7 mouse cellular contexts compared by ENCODE assay signal in the genomic region with DNA sequence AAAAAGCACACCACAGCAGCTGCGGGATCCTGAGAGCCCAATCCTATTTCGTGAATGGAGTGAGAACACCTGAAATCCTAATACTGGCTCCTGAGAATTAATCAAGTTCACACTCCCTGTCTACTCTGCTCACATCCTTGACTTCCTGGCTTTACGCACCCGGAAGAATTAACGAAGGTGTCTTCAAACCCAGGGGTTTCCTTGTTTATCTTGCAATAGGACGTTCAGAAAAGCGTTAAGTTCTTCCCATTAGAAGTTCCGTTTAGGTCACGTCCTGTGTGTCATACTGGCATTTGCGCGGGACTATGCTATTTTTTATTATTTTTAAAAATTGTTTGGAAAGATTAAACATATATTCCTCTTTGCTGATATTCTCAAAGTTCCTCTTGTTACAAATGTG. TPM values are rescaled to one million over a fixed set of nuclear protein-coding genes. Genes with fewer than 3 reads are reported as not detected.
DNase-seq lines count a peak whose midpoint lies in the region; ATAC-seq and TF ChIP-seq lines count a peak whose summit lies in the region.

No protein-coding gene starts in this region.

- TF ChIP-seq POLR2A in thymus, adult 2 months (IDR thresholded peaks at IDR 0.05; ENCODE audit: control insufficient read depth, extremely low read depth, insufficient read depth, low read length, poor library complexity): no peak

- WGBS in thymus, adult 2 months: under 1% methylated on average over 11 of the region's 11 CpGs
- WGBS in forebrain, embryonic 10.5 days: 7% methylated on average over 11 of the region's 11 CpGs
- WGBS in liver, embryonic 12.5 days (ENCODE audit: insufficient replicate concordance): 1% methylated on average over 11 of the region's 11 CpGs

- H3K27me3 ChIP-seq in thymus, adult 2 months (ENCODE audit: control insufficient read depth, insufficient read depth, low read length): no peaks in the 10 kb centered on the region
- H3K27me3 ChIP-seq in forebrain, embryonic 10.5 days (ENCODE audit: poor library complexity, severe bottlenecking): peaks cover 4% of the 10 kb centered on the region; the same call in 1 of the 2 replicates
- no peaks in the 10 kb centered on the region for H3K27me3 ChIP-seq in liver, embryonic 12.5 days (replicated peaks)
- H3K27me3 ChIP-seq in splenic B cell, adult 2 months (ENCODE audit: control insufficient read depth, insufficient read depth, low read length, poor library complexity, severe bottlenecking): no peaks in the 10 kb centered on the region

- peak overlapping the region; percentile 40 for H3K4me3 ChIP-seq in thymus, adult 2 months (ENCODE audit: control insufficient read depth, insufficient read depth, low read length)
- peak overlapping the region; percentile 93 for H3K4me3 ChIP-seq in forebrain, embryonic 10.5 days
- H3K4me3 ChIP-seq in liver, embryonic 12.5 days: peak overlapping the region; percentile 65

- H3K9ac ChIP-seq in liver, embryonic 12.5 days: peak overlapping the region; percentile 69

- H3K36me3 ChIP-seq in thymus, adult 2 months (ENCODE audit: control insufficient read depth, insufficient read depth, low read length): no peaks in the 10 kb centered on the region
- H3K36me3 ChIP-seq in forebrain, embryonic 10.5 days (replicated peaks): no peaks in the 10 kb centered on the region
- H3K36me3 ChIP-seq in liver, embryonic 12.5 days: no peaks in the 10 kb centered on the region
- H3K36me3 ChIP-seq in splenic B cell, adult 2 months (ENCODE audit: control insufficient read depth, insufficient read depth, low read length, poor library complexity, severe bottlenecking): 0 out of 2 replicates have a peak, but pooled peaks cover under 1% of the 10 kb centered on the region

- TF ChIP-seq CTCF in thymus, adult 2 months (IDR thresholded peaks at IDR 0.05; ENCODE audit: borderline replicate concordance, control insufficient read depth, extremely low read depth, insufficient read depth, low read length, poor library complexity): no peak

- peaks cover 9% of the 10 kb centered on the region for H3K4me1 ChIP-seq in thymus, adult 2 months (replicated peaks; ENCODE audit: control insufficient read depth, insufficient read depth, low read length)
- H3K4me1 ChIP-seq in forebrain, embryonic 10.5 days: peaks cover 30% of the 10 kb centered on the region
- peaks cover 46% of the 10 kb centered on the region for H3K4me1 ChIP-seq in liver, embryonic 12.5 days

- H3K27ac ChIP-seq in thymus, adult 2 months (ENCODE audit: control insufficient read depth, insufficient read depth, low read length): peak overlapping the region; percentile 76
- H3K27ac ChIP-seq in forebrain, embryonic 10.5 days: peak overlapping the region; percentile 97
- peak overlapping the region; percentile 83 for H3K27ac ChIP-seq in liver, embryonic 12.5 days

- DNase-seq in thymus, adult 2 months: no peak
- no peak for DNase-seq in thymus, postnatal 14 days
- no peak for DNase-seq in forebrain, embryonic 10.5 days (ENCODE audit: extremely low spot score, low spot score)
- peak; percentile 50 for DNase-seq in splenic B cell, adult 2 months (ENCODE audit: low read depth, low spot score)
- DNase-seq in cerebellum, postnatal 4 days (ENCODE audit: low spot score in 2 of 2): no peak
- no peak for DNase-seq in thymus, postnatal 4 days

- no peak for ATAC-seq in liver, embryonic 12.5 days

- H3K9me3 ChIP-seq in forebrain, embryonic 10.5 days: no peaks in the 10 kb centered on the region
- H3K9me3 ChIP-seq in liver, embryonic 12.5 days (replicated peaks): no peaks in the 10 kb centered on the region

- peak overlapping the region; percentile 89 for H3K4me2 ChIP-seq in liver, embryonic 12.5 days

RNA-seq across cellular contexts. Expression of a gene that starts 0.7 kb away (rescaled TPM):
- polyA plus RNA-seq in thymus, adult 2 months (2012; rRNA removed): 107 and 147 TPM in 2 replicates
- 22.5 and 28.0 TPM in 2 replicates for polyA plus RNA-seq in forebrain, embryonic 10.5 days (2016; fragmentation: Nextera tagmentation; extraction: Ambion mirVana)
- polyA plus RNA-seq in liver, embryonic 12.5 days (2016; fragmentation: Nextera tagmentation; extraction: Ambion mirVana): 46.3 and 50.6 TPM in 2 replicates

RNA-seq across cellular contexts. Expression of a gene that starts 35.5 kb away (rescaled TPM):
- polyA plus RNA-seq in thymus, adult 2 months (2012; rRNA removed): 72.5 and 73.3 TPM in 2 replicates
- 161 and 163 TPM in 2 replicates for polyA plus RNA-seq in forebrain, embryonic 10.5 days (2016; fragmentation: Nextera tagmentation; extraction: Ambion mirVana)
- 154 and 159 TPM in 2 replicates for polyA plus RNA-seq in liver, embryonic 12.5 days (2016; fragmentation: Nextera tagmentation; extraction: Ambion mirVana)

Comparison
In these comparisons a context has a peak if more than half of its experiments do, and no peak if none do; other contexts are left out.
1. H3K4me3 ChIP-seq: peak in every context shown above with its lines; median percentile 93 in forebrain, embryonic 10.5 days; 65 in liver, embryonic 12.5 days; 40 in thymus, adult 2 months.